Mouse (Mus musculus) ES-Bruce4 (cell line): ENCODE measurements around the gene Dock9. TPM values are rescaled to one million over a fixed set of nuclear protein-coding genes. Genes with fewer than 3 reads are reported as not detected.

Experiments used
- H3K27ac ChIP-seq: 2 replicates; pipeline ENCODE4 v1.5.1; 2012; ENCODE audit warnings: low read length, inconsistent platforms; ENCODE audit not compliant: insufficient read depth
- H3K27me3 ChIP-seq: 2 replicates; pipeline ENCODE4 v1.6.1; 2012; ENCODE audit warnings: mild to moderate bottlenecking, low read length, inconsistent platforms; ENCODE audit not compliant: control insufficient read depth, poor library complexity, insufficient read depth, severe bottlenecking
- H3K36me3 ChIP-seq: 2 replicates; pipeline ENCODE4 v1.6.1; 2012; ENCODE audit warnings: inconsistent platforms, mild to moderate bottlenecking, low read length, moderate library complexity; ENCODE audit not compliant: control insufficient read depth, poor library complexity, insufficient read depth, severe bottlenecking
- H3K4me1 ChIP-seq: one replicate; pipeline ENCODE4 v1.8.1; 2011; ENCODE audit warnings: low read length; ENCODE audit not compliant: control insufficient read depth, insufficient read depth
- H3K4me3 ChIP-seq: 2 replicates; pipeline ENCODE4 v1.5.1; 2011; ENCODE audit warnings: low read depth, mild to moderate bottlenecking, low read length
- H3K9ac ChIP-seq: 2 replicates; pipeline ENCODE4 v1.6.1; 2012; ENCODE audit warnings: low read depth, mild to moderate bottlenecking, inconsistent platforms; ENCODE audit not compliant: poor library complexity, severe bottlenecking
- H3K9me3 ChIP-seq: replicated peaks from 2 replicates; pipeline ENCODE4 v1.6.1; 2012; ENCODE audit warnings: mild to moderate bottlenecking, low read length, inconsistent platforms; ENCODE audit not compliant: control insufficient read depth, poor library complexity, insufficient read depth, severe bottlenecking
- CTCF ChIP-seq: IDR thresholded peaks from one replicate; pipeline ENCODE4 v1.8.1; 2011; ENCODE audit warnings: low read depth, low read length
- EP300 ChIP-seq: IDR thresholded peaks from 2 replicates; pipeline ENCODE4 v1.6.1; 2011; ENCODE audit warnings: low read depth, low read length; ENCODE audit not compliant: insufficient read depth
- POLR2A ChIP-seq: IDR thresholded peaks from one replicate; pipeline ENCODE4 v1.8.1; 2011; ENCODE audit warnings: low read length; ENCODE audit not compliant: insufficient read depth
- polyA plus RNA-seq: library from polyadenylated mRNA; stranded (reverse); fragments of >200 nt; gene quantifications from 2 replicates; pipeline ENCODE4 v1.2.4, GENCODE M21; 2011; ENCODE audit warnings: low read depth; ENCODE audit not compliant: missing spikeins, insufficient read depth, insufficient read length

Dock9 gene
- polyA plus RNA-seq, 1 experiment: 21.0 TPM

DNA sequence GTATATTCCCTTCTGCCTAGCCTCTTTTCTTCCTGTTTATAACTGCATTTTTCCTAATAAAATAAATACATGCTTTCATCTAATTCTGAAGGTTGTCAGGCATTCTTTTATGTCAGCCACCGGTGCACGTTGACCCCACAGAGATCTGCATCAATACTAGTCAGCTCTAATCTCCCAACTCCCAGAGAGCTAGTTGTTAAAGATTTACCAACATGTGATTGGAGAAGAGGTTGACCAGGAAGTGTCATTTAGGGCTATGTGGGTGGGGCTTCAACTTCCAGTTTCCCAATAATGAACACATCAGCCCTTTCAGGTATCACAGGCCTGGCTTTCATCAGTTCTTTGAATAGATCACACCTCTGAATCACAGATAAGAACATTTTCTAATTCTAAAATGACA lies 288.7 kb downstream of the Dock9 start:
- TF ChIP-seq POLR2A (no peak), CTCF (no peak), EP300 (no peak)
- Histone ChIP-seq H3K9me3 (peaks cover 2% of the 10 kb centered on the region; the same call in 1 of the 2 replicates), H3K4me3 (no peak overlapping the region), H3K27ac (no peak overlapping the region), H3K27me3 (no peaks in the 10 kb centered on the region), H3K36me3 (no peaks in the 10 kb centered on the region), H3K4me1 (peaks cover 7% of the 10 kb centered on the region), H3K9ac (no peak overlapping the region)

DNA sequence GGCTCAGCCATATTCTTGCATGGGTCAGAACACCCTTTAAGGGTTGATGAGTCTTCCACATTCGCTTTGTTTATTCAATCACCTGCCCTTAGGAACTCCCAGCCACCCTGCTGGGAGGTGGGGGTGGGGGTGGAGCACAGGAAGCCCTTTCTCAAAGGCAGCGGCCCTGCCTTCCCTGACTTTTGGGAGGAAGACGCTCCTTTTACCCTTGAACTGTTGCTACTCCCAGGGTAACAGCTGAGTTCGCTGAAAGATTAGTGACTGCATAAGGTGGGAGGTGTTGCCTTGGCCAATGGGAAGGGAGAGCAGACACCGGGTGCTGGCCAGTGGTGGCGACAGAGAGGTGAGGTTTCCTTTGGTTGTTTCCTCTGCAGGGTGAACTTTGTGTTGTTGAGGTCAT lies 291.3 kb downstream of the Dock9 start:
- no peaks in the 10 kb centered on the region for H3K36me3 ChIP-seq
- peak overlapping the region; percentile 84 for H3K27ac ChIP-seq
- no peak overlapping the region for H3K4me3 ChIP-seq
- TF ChIP-seq POLR2A: no peak
- peak; percentile 8 for TF ChIP-seq CTCF
- peak; percentile 97 for TF ChIP-seq EP300
- no peak overlapping the region for H3K9ac ChIP-seq
- peaks cover 7% of the 10 kb centered on the region for H3K4me1 ChIP-seq
- no peaks in the 10 kb centered on the region for H3K27me3 ChIP-seq
- H3K9me3 ChIP-seq: no peaks in the 10 kb centered on the region; the same call in 1 of the 2 replicates

DNA sequence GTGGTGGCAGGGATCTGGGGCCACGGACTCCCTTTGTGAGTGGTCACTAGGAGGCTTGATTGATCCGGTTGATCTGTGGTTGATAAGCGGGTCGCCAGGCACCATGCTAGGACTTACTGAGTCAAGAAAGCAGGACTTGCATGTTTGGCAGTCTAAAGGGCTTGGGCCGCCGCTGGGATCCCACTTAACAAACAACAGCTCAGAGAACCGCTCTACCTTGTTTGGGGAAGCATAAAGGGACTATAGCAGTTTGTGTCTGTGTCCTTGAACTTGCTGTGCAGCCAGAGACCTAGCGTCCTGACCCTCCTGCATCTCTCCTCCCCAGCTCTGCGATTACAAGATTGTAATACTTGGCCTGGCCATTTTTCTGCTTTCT lies 292.2 kb downstream of the Dock9 start:
- H3K4me3 ChIP-seq: peak overlapping the region; percentile 66
- no peaks in the 10 kb centered on the region for H3K27me3 ChIP-seq
- H3K9me3 ChIP-seq: no peaks in the 10 kb centered on the region
- TF ChIP-seq POLR2A: no peak
- peak overlapping the region; percentile 60 for H3K9ac ChIP-seq
- H3K27ac ChIP-seq: peak overlapping the region; percentile 23; the same call in 1 of the 2 replicates
- no peaks in the 10 kb centered on the region for H3K36me3 ChIP-seq
- H3K4me1 ChIP-seq: peaks cover 7% of the 10 kb centered on the region

DNA sequence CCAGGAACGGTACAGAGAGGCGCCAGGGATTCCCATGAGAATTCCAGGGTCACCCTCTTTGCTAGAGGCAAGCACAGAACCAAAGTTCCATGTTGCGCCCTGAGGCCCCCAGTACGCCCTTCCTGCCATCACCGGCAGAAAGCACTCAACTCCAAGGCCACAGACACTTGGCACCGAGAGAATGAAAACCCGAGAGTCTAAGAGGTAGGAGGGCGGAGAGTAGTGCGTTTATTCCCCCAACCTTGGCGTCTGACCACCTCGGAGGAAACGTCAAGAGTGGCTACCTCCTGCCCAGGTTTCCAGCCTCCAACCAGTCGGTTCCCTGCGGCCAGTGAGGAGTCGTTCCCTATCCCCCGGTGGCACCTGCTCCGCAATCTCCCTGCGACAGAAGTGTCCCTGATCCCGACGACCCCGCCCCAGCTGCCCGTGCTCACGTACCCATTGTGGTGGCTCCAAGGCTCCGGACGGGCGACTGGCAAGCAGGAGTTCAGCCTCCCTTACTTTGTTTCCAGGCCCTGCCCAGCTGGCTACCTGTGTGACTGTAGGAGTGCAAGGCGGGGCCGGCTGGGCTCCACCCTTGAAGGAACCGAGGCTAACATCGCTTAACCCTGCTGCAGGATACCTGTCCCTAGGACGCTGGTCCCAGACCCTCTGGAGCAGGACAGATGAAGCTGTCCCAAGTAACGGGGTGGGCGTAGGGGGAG lies 292.7 kb downstream of the Dock9 start, which contains the start of gene Slc15a1:
Gene Slc15a1, minus strand, starts transcription at position 472 of the 704 bp plus-strand sequence.
- Histone ChIP-seq H3K4me1 (peaks cover 7% of the 10 kb centered on the region), H3K27me3 (no peaks in the 10 kb centered on the region), H3K4me3 (peak within 1 kb of the TSS; percentile 66), H3K36me3 (no peaks in the 10 kb centered on the region), H3K9me3 (no peaks in the 10 kb centered on the region), H3K27ac (peak within 1 kb of the TSS; percentile 84), H3K9ac (peak within 1 kb of the TSS; percentile 60)
- TF ChIP-seq EP300 (peak; percentile 7; the same call in 1 of the 2 replicates), POLR2A (no peak), CTCF (no peak)

DNA sequence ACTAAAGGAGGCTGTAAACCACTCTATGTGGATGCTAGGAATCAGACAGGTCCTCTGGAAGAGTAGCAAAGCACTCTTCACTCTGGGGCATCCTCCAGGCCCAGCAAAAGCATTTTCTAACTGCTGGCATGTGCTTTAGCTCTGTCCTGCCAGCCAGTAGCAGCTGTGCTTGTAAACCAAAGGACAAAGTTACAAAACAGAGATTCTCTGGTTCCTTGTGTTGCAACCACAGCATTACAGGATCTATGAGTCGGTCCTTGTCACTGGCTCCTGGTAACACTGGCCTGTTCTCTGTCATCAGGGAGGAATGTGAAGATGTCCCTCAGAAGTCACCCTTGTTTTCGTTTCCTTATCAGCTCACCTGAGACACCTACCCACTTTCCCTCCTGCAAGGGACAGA lies 297.1 kb downstream of the Dock9 start:
- H3K36me3 ChIP-seq: no peaks in the 10 kb centered on the region
- peaks cover 3% of the 10 kb centered on the region for H3K4me1 ChIP-seq
- no peak overlapping the region for H3K4me3 ChIP-seq
- no peaks in the 10 kb centered on the region for H3K9me3 ChIP-seq
- H3K27me3 ChIP-seq: no peaks in the 10 kb centered on the region
- no peak for TF ChIP-seq CTCF
- TF ChIP-seq EP300: no peak
- TF ChIP-seq POLR2A: no peak
- no peak overlapping the region for H3K9ac ChIP-seq
- no peak overlapping the region for H3K27ac ChIP-seq

DNA sequence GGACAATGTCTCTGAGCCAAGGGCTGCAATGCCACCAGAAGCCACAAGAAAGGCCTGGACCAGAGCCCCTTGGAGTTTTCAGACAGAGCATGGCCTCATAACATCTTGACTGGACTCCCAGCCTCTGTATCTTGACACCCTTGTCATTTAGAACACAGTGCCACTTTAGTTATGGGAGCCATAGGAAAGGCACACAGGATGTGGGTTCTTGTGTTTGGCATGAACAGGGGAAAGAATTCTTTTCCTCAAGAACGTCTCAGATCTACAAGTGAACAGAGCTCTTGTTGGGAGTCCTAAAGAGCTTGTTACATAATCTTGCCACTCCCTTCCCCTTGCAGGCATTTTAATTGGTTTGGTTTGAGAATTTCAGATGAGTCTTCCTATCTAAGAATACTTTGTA lies 297.9 kb downstream of the Dock9 start:
- Histone ChIP-seq H3K36me3 (no peaks in the 10 kb centered on the region), H3K9ac (no peak overlapping the region), H3K4me3 (no peak overlapping the region), H3K27me3 (no peaks in the 10 kb centered on the region), H3K4me1 (peaks cover 3% of the 10 kb centered on the region), H3K27ac (no peak overlapping the region), H3K9me3 (no peaks in the 10 kb centered on the region)
- TF ChIP-seq POLR2A: no peak
- TF ChIP-seq EP300: no peak
- no peak for TF ChIP-seq CTCF
